Mouse (Mus musculus): ENCODE results near the gene Shisal1.

DNA sequence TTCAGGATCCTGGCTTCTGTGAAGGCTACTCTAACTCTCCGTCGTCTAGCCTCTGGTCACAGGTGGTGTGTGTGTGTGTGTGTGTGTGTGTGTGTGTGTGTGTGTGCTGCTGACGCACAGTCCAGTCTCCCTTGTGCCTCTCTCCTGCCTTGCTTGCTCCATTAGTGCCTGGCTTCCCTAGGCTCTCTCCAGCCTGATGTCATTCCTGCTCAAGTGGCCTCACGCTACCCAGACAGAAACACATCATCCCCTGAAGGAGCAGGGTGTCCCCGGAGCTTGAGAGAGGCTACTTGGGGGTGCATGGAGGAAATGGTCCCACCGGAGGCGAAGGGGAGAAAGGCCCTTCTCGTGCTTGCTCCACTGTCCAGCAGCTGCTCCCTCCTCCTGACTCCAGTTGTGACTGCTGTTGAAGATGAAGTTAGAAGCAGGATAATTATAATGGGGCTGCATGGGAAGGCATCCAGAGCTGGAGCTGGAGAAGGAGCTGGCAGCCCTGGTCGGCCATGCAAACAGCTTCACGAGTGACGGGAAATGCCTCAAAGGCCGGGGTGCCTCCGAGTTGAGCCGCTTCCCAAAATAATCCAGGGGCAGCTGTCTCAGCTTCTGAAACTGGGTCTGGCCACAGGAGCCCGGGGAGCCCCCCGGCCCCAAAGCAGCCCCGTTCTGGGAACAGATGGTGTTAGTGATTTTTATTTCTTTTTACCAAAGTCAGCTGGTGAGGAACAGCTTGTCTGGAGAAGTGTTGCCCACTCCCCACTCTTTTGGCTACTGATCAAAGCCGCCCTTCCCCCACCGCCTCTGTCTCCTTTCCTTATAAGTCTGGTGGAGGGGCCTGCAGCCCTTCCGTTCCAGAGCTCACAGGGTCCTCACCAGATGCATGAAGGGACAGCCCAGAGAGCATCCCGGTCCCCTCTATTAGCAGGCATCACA, 94.7 kb downstream of the Shisal1 start:
- no peak for TF ChIP-seq CTCF (IDR thresholded peaks at IDR 0.05; ENCODE audit: low read depth, low read length)
- TF ChIP-seq EP300 (IDR thresholded peaks at IDR 0.05; ENCODE audit: insufficient read depth, low read depth, low read length) = no peak
- TF ChIP-seq POLR2A (IDR thresholded peaks at IDR 0.05; ENCODE audit: insufficient read depth, low read length) = no peak

Data from ES-Bruce4 (cell line).